Mouse (Mus musculus): Measurements from ENCODE around the gene Chkb. TPM values are rescaled to one million over a fixed set of nuclear protein-coding genes. Genes with fewer than 3 reads are reported as not detected.

Chkb gene
- polyA plus RNA-seq, 1 experiment = 35.6 TPM

GRCm38 (mm10) chr15:89399716-89400115, 30.0 kb downstream of the Chkb start:
- H3K4me2 ChIP-seq (ENCODE audit: low read depth) = no peak overlapping the region
- peaks cover 35% of the 10 kb centered on the region for H3K27me3 ChIP-seq (ENCODE audit: control insufficient read depth, insufficient read depth, insufficient read length)
- no peak overlapping the region for H3K4me3 ChIP-seq
- H3ac ChIP-seq (ENCODE audit: control insufficient read depth, insufficient read length) = no peak overlapping the region
- TF ChIP-seq MYOG (IDR thresholded peaks at IDR 0.05; ENCODE audit: control insufficient read depth in 1 of 3, insufficient read depth in 1 of 3, insufficient read length in 2 of 3, low read depth in 2 of 3) (no peak), SRF (IDR thresholded peaks at IDR 0.05; ENCODE audit: control insufficient read depth, insufficient read length, low read depth) (no peak), POLR2A (IDR thresholded peaks at IDR 0.05; ENCODE audit: insufficient read length, low read depth) (no peak), USF1 (IDR thresholded peaks at IDR 0.05; ENCODE audit: low read depth) (no peak), TCF3 (IDR thresholded peaks at IDR 0.05; ENCODE audit: insufficient read length, low read depth) (no peak), POLR2AphosphoS2 (IDR thresholded peaks at IDR 0.05; ENCODE audit: insufficient read length, low read depth) (no peak), CEBPB (IDR thresholded peaks at IDR 0.05; ENCODE audit: insufficient read depth, poor library complexity, severe bottlenecking) (no peak), TCF12 (IDR thresholded peaks at IDR 0.05; ENCODE audit: insufficient read depth, poor library complexity, severe bottlenecking) (no peak), MAX (IDR thresholded peaks at IDR 0.05; ENCODE audit: low read depth) (no peak), E2F4 (IDR thresholded peaks at IDR 0.05; ENCODE audit: insufficient read depth) (no peak)
- H3K36me3 ChIP-seq (ENCODE audit: control insufficient read depth, insufficient read depth) = no peaks in the 10 kb centered on the region
- no peaks in the 10 kb centered on the region for H3K79me2 ChIP-seq (ENCODE audit: control insufficient read depth, insufficient read depth)

GRCm38 (mm10) chr15:89398146-89398545, 31.6 kb downstream of the Chkb start:
- no peak for TF ChIP-seq CEBPB (IDR thresholded peaks at IDR 0.05; ENCODE audit: insufficient read depth, poor library complexity, severe bottlenecking)
- TF ChIP-seq MAX (IDR thresholded peaks at IDR 0.05; ENCODE audit: low read depth) = no peak
- Histone ChIP-seq H3ac (ENCODE audit: control insufficient read depth, insufficient read length) (no peak overlapping the region), H3K36me3 (ENCODE audit: control insufficient read depth, insufficient read depth) (no peaks in the 10 kb centered on the region), H3K27me3 (ENCODE audit: control insufficient read depth, insufficient read depth, insufficient read length) (peaks cover 35% of the 10 kb centered on the region), H3K4me3 (no peak overlapping the region), H3K79me2 (ENCODE audit: control insufficient read depth, insufficient read depth) (no peaks in the 10 kb centered on the region), H3K4me2 (ENCODE audit: low read depth) (no peak overlapping the region)

GRCm38 (mm10) chr15:89396883-89397282, 32.8 kb downstream of the Chkb start:
- no peak overlapping the region for H3K4me2 ChIP-seq (ENCODE audit: low read depth)
- H3K4me3 ChIP-seq = no peak overlapping the region
- H3K27me3 ChIP-seq (ENCODE audit: control insufficient read depth, insufficient read depth, insufficient read length) = peaks cover 46% of the 10 kb centered on the region
- H3K79me2 ChIP-seq (ENCODE audit: control insufficient read depth, insufficient read depth) = no peaks in the 10 kb centered on the region
- TF ChIP-seq TCF3 (IDR thresholded peaks at IDR 0.05; ENCODE audit: insufficient read length, low read depth) (no peak), POLR2AphosphoS2 (IDR thresholded peaks at IDR 0.05; ENCODE audit: insufficient read length, low read depth) (no peak), TCF12 (IDR thresholded peaks at IDR 0.05; ENCODE audit: insufficient read depth, poor library complexity, severe bottlenecking) (no peak), E2F4 (IDR thresholded peaks at IDR 0.05; ENCODE audit: insufficient read depth) (no peak)
- H3ac ChIP-seq (ENCODE audit: control insufficient read depth, insufficient read length) = no peak overlapping the region
- H3K36me3 ChIP-seq (ENCODE audit: control insufficient read depth, insufficient read depth) = no peaks in the 10 kb centered on the region

GRCm38 (mm10) chr15:89390081-89390480, 39.6 kb downstream of the Chkb start:
- no peaks in the 10 kb centered on the region for H3K79me2 ChIP-seq (ENCODE audit: control insufficient read depth, insufficient read depth)
- H3ac ChIP-seq (ENCODE audit: control insufficient read depth, insufficient read length) = no peak overlapping the region
- no peak for TF ChIP-seq TCF3 (IDR thresholded peaks at IDR 0.05; ENCODE audit: insufficient read length, low read depth)
- TF ChIP-seq TCF12 (IDR thresholded peaks at IDR 0.05; ENCODE audit: insufficient read depth, poor library complexity, severe bottlenecking) = no peak
- no peak for TF ChIP-seq REST (IDR thresholded peaks at IDR 0.05; ENCODE audit: insufficient read depth, insufficient read length)
- no peak for TF ChIP-seq CEBPB (IDR thresholded peaks at IDR 0.05; ENCODE audit: insufficient read depth, poor library complexity, severe bottlenecking)
- TF ChIP-seq POLR2A (IDR thresholded peaks at IDR 0.05; ENCODE audit: insufficient read length, low read depth) = no peak
- no peak for TF ChIP-seq POLR2AphosphoS2 (IDR thresholded peaks at IDR 0.05; ENCODE audit: insufficient read length, low read depth)
- no peak for TF ChIP-seq USF1 (IDR thresholded peaks at IDR 0.05; ENCODE audit: low read depth)
- TF ChIP-seq MAX (IDR thresholded peaks at IDR 0.05; ENCODE audit: low read depth) = no peak
- TF ChIP-seq E2F4 (IDR thresholded peaks at IDR 0.05; ENCODE audit: insufficient read depth) = no peak
- TF ChIP-seq SRF (IDR thresholded peaks at IDR 0.05; ENCODE audit: control insufficient read depth, insufficient read length, low read depth) = no peak
- TF ChIP-seq MYOD1 (IDR thresholded peaks at IDR 0.05; ENCODE audit: control insufficient read depth in 1 of 3, insufficient read length in 2 of 3, low read depth in 2 of 3) = no peak
- TF ChIP-seq MYOG (IDR thresholded peaks at IDR 0.05; ENCODE audit: control insufficient read depth in 1 of 3, insufficient read depth in 1 of 3, insufficient read length in 2 of 3, low read depth in 2 of 3) = no peak
- H3K27me3 ChIP-seq (ENCODE audit: control insufficient read depth, insufficient read depth, insufficient read length) = peaks cover 68% of the 10 kb centered on the region
- no peaks in the 10 kb centered on the region for H3K36me3 ChIP-seq (ENCODE audit: control insufficient read depth, insufficient read depth)
- no peak overlapping the region for H3K4me3 ChIP-seq
- no peak overlapping the region for H3K4me2 ChIP-seq (ENCODE audit: low read depth)

GRCm38 (mm10) chr15:89387127-89387526, 42.6 kb downstream of the Chkb start:
- Histone ChIP-seq H3K36me3 (ENCODE audit: control insufficient read depth, insufficient read depth) (no peaks in the 10 kb centered on the region), H3K4me2 (ENCODE audit: low read depth) (no peak overlapping the region), H3K79me2 (ENCODE audit: control insufficient read depth, insufficient read depth) (no peaks in the 10 kb centered on the region), H3K27me3 (ENCODE audit: control insufficient read depth, insufficient read depth, insufficient read length) (peaks cover 85% of the 10 kb centered on the region), H3K4me3 (no peak overlapping the region), H3ac (ENCODE audit: control insufficient read depth, insufficient read length) (no peak overlapping the region)
- no peak for TF ChIP-seq SRF (IDR thresholded peaks at IDR 0.05; ENCODE audit: control insufficient read depth, insufficient read length, low read depth)
- no peak for TF ChIP-seq CEBPB (IDR thresholded peaks at IDR 0.05; ENCODE audit: insufficient read depth, poor library complexity, severe bottlenecking)
- TF ChIP-seq REST (IDR thresholded peaks at IDR 0.05; ENCODE audit: insufficient read depth, insufficient read length) = no peak
- TF ChIP-seq TCF12 (IDR thresholded peaks at IDR 0.05; ENCODE audit: insufficient read depth, poor library complexity, severe bottlenecking) = no peak
- TF ChIP-seq MYOD1 (IDR thresholded peaks at IDR 0.05; ENCODE audit: control insufficient read depth in 1 of 3, insufficient read length in 2 of 3, low read depth in 2 of 3) = no peak
- TF ChIP-seq POLR2AphosphoS2 (IDR thresholded peaks at IDR 0.05; ENCODE audit: insufficient read length, low read depth) = no peak
- no peak for TF ChIP-seq MYOG (IDR thresholded peaks at IDR 0.05; ENCODE audit: control insufficient read depth in 1 of 3, insufficient read depth in 1 of 3, insufficient read length in 2 of 3, low read depth in 2 of 3)
- TF ChIP-seq POLR2A (IDR thresholded peaks at IDR 0.05; ENCODE audit: insufficient read length, low read depth) = no peak
- no peak for TF ChIP-seq USF1 (IDR thresholded peaks at IDR 0.05; ENCODE audit: low read depth)
- TF ChIP-seq E2F4 (IDR thresholded peaks at IDR 0.05; ENCODE audit: insufficient read depth) = no peak
- TF ChIP-seq MAX (IDR thresholded peaks at IDR 0.05; ENCODE audit: low read depth) = no peak

Data from myocyte (in vitro differentiated cells).